Mouse (Mus musculus) retina, adult 2 months (tissue): ENCODE results near the gene St5.

Source experiments
- DNase-seq: peaks from one replicate; pipeline ENCODE4 v3.0.0-alpha.2; 2012; ENCODE audit warnings: low read depth, low spot score

Gene St5

GRCm38 (mm10) chr7:109566841-109567768 lies 136.3 kb downstream of the St5 start:
- no peak for DNase-seq

- DNase-seq: no peak
Observed at GRCm38 (mm10) chr7:109566327-109566726, 137.1 kb downstream of the St5 start.

- DNase-seq: no peak
Observed at GRCm38 (mm10) chr7:109563775-109564362, 139.5 kb downstream of the St5 start.

- no peak for DNase-seq
Observed at GRCm38 (mm10) chr7:109562676-109563075, 140.7 kb downstream of the St5 start.

- no peak for DNase-seq
Observed at GRCm38 (mm10) chr7:109562154-109562599, 141.2 kb downstream of the St5 start.

- no peak for DNase-seq
Observed at GRCm38 (mm10) chr7:109561466-109562153, 141.8 kb downstream of the St5 start.

- no peak for DNase-seq
Observed at GRCm38 (mm10) chr7:109559536-109559935, 143.9 kb downstream of the St5 start.

- DNase-seq: no peak
Observed at GRCm38 (mm10) chr7:109546726-109547125, 156.7 kb downstream of the St5 start.

GRCm38 (mm10) chr7:109546186-109546585 lies 157.2 kb downstream of the St5 start:
- DNase-seq: no peak

GRCm38 (mm10) chr7:109545255-109545993 lies 158.0 kb downstream of the St5 start:
- DNase-seq: no peak

- DNase-seq: no peak
Observed at GRCm38 (mm10) chr7:109544792-109545191, 158.6 kb downstream of the St5 start.

GRCm38 (mm10) chr7:109542364-109542628 lies 161.1 kb downstream of the St5 start:
- DNase-seq: no peak

- no peak for DNase-seq
Observed at GRCm38 (mm10) chr7:109541609-109542363, 161.6 kb downstream of the St5 start.

GRCm38 (mm10) chr7:109540902-109541301 lies 162.5 kb downstream of the St5 start:
- no peak for DNase-seq

GRCm38 (mm10) chr7:109536451-109536946 lies 166.9 kb downstream of the St5 start:
- DNase-seq: no peak

- DNase-seq: no peak
Observed at GRCm38 (mm10) chr7:109534921-109535320, 168.5 kb downstream of the St5 start.

- DNase-seq: no peak
Observed at GRCm38 (mm10) chr7:109533888-109534287, 169.5 kb downstream of the St5 start.

GRCm38 (mm10) chr7:109533129-109533528 lies 170.3 kb downstream of the St5 start:
- no peak for DNase-seq

GRCm38 (mm10) chr7:109532691-109533090 lies 170.7 kb downstream of the St5 start:
- DNase-seq: no peak

GRCm38 (mm10) chr7:109531501-109531900 lies 171.9 kb downstream of the St5 start:
- no peak for DNase-seq

- no peak for DNase-seq
Observed at GRCm38 (mm10) chr7:109529741-109530140, 173.7 kb downstream of the St5 start.
